Mouse (Mus musculus): ENCODE data around the gene Ogdhl. TPM values are rescaled to one million over a fixed set of nuclear protein-coding genes. Genes with fewer than 3 reads are reported as not detected.

Gene Ogdhl
- total RNA-seq (2023): 0.53 TPM in 1 of 4 replicates, not detected in the others

DNA sequence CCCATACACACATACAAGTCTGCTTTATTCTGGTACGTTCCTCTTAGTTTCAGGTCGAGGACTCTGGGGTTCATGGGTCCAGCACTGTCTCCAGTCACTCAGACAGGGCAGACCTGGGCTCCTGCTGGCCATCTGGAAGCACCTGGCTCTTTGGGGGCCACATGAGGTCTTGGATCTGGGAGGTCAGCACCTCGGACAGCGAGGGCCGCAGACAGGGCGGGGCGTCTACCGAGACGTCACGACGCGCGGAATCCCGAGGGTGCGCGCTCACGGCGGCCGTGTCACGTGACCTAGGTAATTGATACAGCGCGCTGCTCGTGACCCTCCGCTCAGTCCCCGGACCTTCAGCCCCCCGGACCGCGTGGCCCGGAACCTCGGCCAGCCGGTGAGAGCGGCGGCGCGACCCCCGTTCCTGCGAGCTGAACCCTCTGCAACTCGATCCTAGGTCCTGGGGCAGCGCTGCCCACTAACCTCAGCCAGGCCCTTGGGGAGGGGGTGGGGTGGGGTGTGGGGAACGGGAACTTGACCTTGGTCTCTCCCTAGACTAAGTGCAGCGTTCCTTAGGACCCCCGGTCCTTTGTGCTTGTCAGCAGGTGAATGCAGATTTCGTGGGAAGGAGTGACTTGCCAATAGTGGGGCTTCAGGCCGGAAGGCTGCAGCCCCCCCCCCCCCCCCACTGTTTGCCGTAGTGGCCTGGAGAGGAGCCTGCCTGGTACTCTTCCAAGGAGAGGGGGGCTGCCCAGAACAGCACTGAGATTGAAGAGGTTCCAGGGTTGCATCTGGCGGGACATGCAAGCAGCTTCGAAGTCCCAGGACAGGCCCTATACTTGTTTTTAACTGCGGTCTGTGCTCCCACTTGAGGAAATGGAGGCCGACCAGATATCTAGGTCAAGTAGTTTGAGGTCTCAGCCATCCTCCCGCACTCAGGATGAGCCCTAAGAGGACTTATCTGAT is at the start of gene Ogdhl:
Gene Ogdhl, plus strand, starts transcription at position 288 of the 954 bp plus-strand sequence.

DNA sequence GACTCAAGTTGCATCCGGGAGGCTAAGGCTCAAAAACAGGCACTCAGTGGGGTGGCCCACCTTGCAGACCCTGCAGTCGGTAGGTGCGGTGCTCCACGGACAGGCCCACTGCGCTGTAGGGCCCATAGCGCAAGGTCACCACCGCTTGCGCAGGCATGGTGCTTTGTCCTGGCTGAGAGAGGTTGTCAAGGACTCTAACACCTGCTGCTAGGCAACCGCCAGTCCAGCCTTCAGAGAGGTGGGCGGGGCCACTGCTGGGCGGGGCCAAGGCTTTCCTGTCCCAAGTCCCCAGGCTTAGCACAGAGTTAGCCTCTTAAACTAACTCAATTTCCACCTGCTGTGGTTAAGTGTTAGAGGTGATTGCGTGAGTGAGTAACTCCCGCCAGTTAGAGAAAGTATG is 66.4 kb downstream of the Ogdhl start, which contains the start of gene 1700024G13Rik:
Gene 1700024G13Rik, minus strand, starts transcription at position 196 of the 400 bp plus-strand sequence.

Other genes with a start within 250 kb of the Ogdhl start
- gene Oxnad1, start 236.6 kb upstream of the Ogdhl start, total RNA-seq (2023): 9.7 to 17.7 TPM (median 12.1 TPM) in 4 replicates
- 90.7 to 111 TPM (median 104 TPM) in 4 replicates for gene Dph3, start 236.3 kb upstream of the Ogdhl start, total RNA-seq (2023)
- not detected in 4 replicates for gene Msmb, start 180.0 kb upstream of the Ogdhl start, total RNA-seq (2023)
- gene Ncoa4, start 162.2 kb upstream of the Ogdhl start, total RNA-seq (2023): 66.7 to 77.8 TPM (median 72.6 TPM) in 4 replicates
- gene Timm23, start 120.1 kb upstream of the Ogdhl start, total RNA-seq (2023): 68.7 to 90.4 TPM (median 83.2 TPM) in 4 replicates
- 54.1 to 65.2 TPM (median 60.9 TPM) in 4 replicates for gene Parg, start 120.1 kb upstream of the Ogdhl start, total RNA-seq (2023)
- not detected in 4 replicates for gene 1700024G13Rik, start 66.4 kb downstream of the Ogdhl start, total RNA-seq (2023)
- gene Slc18a3, start 142.8 kb downstream of the Ogdhl start, total RNA-seq (2023): not detected in 4 replicates
- not detected in 4 replicates for gene Chat, start 144.0 kb downstream of the Ogdhl start, total RNA-seq (2023)
- gene Ercc6, start 191.5 kb downstream of the Ogdhl start, total RNA-seq (2023): 57.5 to 68.1 TPM (median 60.7 TPM) in 4 replicates